Mouse (Mus musculus): Measurements from ENCODE around the gene Fam163a. TPM values are rescaled to one million over a fixed set of nuclear protein-coding genes. Genes with fewer than 3 reads are reported as not detected.
"Not testable (repeated sequence)": the region's sequence is repeated elsewhere in the genome, so short reads cannot be mapped to it uniquely, and the experiment has no call there.

The Fam163a gene
- 3.7 and 4.5 TPM in 2 replicates for polyA plus RNA-seq (2015; fragmentation: Nextera tagmentation; extraction: Ambion mirVana)

- H3K36me3 ChIP-seq (ENCODE audit: control insufficient read depth, insufficient read depth, low read length), result no peaks in the 10 kb centered on the region
- no peak within 1 kb of the TSS for H3K27ac ChIP-seq (ENCODE audit: low read depth, low read length)
- H3K4me1 ChIP-seq (ENCODE audit: control insufficient read depth, insufficient read depth, low read depth, low read length), result peaks cover 9% of the 10 kb centered on the region; the same call in 1 of the 2 replicates
- peak; percentile 81 for ATAC-seq
- peak within 1 kb of the TSS; percentile 70 for H3K9ac ChIP-seq (ENCODE audit: low read depth, low read length)
- H3K9me3 ChIP-seq (ENCODE audit: control insufficient read depth, low read length), result no peaks in the 10 kb centered on the region
- H3K4me2 ChIP-seq (ENCODE audit: low read length), result peak within 1 kb of the TSS; percentile 86
- WGBS, result under 1% methylated on average over 33 of the region's 44 CpGs
- peaks cover 20% of the 10 kb centered on the region for H3K27me3 ChIP-seq (replicated peaks; ENCODE audit: control insufficient read depth, insufficient read depth, low read length)
- H3K4me3 ChIP-seq (ENCODE audit: low read length), result peak within 1 kb of the TSS; percentile 50
Measured at GRCm38 (mm10) chr1:156204656-156205131, at the start of gene Fam163a. TSS of gene Fam163a (minus strand) at chr1:156205026.

DNA sequence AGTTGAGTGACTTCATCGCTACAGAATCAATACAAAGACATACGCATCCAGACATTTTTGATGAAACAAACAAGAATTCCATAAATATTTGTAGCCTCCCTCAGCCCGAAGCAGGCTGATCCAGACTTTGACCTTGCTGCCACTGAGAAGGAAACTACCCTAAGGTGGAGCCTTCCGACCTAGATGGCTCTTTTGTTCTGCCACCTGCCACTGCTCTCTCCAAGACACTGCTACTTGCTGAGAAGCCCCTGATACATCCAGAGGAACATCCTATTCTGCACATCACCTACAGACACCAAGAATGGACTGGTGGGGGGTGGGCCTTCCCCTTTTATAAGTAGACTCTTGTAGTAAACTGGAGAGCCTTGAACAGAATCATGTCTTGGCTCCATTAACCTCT, 46.3 kb upstream of the Fam163a start:
- H3K4me1 ChIP-seq (ENCODE audit: control insufficient read depth, insufficient read depth, low read depth, low read length); H3K4me3 ChIP-seq (ENCODE audit: low read length); H3K27ac ChIP-seq (ENCODE audit: low read depth, low read length); H3K4me2 ChIP-seq (ENCODE audit: low read length); H3K9ac ChIP-seq (ENCODE audit: low read depth, low read length); H3K9me3 ChIP-seq (ENCODE audit: control insufficient read depth, low read length); H3K36me3 ChIP-seq (ENCODE audit: control insufficient read depth, insufficient read depth, low read length); H3K27me3 ChIP-seq (replicated peaks; ENCODE audit: control insufficient read depth, insufficient read depth, low read length); ATAC-seq: not testable (repeated sequence)
- WGBS, result 90% methylated on average over 4 of the region's 4 CpGs

GRCm38 (mm10) chr1:156247893-156248292, 43.1 kb upstream of the Fam163a start:
- Histone ChIP-seq H3K36me3 (ENCODE audit: control insufficient read depth, insufficient read depth, low read length) (no peaks in the 10 kb centered on the region), H3K27me3 (replicated peaks; ENCODE audit: control insufficient read depth, insufficient read depth, low read length) (no peaks in the 10 kb centered on the region), H3K9ac (ENCODE audit: low read depth, low read length) (no peak overlapping the region), H3K9me3 (ENCODE audit: control insufficient read depth, low read length) (no peaks in the 10 kb centered on the region), H3K4me1 (ENCODE audit: control insufficient read depth, insufficient read depth, low read depth, low read length) (no peaks in the 10 kb centered on the region), H3K27ac (ENCODE audit: low read depth, low read length) (no peak overlapping the region), H3K4me2 (ENCODE audit: low read length) (no peak overlapping the region), H3K4me3 (ENCODE audit: low read length) (no peak overlapping the region)
- WGBS, result 83% methylated on average over 3 of the region's 3 CpGs
- ATAC-seq, result no peak

- H3K4me3 ChIP-seq (ENCODE audit: low read length), result no peak overlapping the region
- WGBS, result 7% methylated on average over 14 of the region's 14 CpGs
- 0 out of 2 replicates have a peak, but pooled peaks cover 2% of the 10 kb centered on the region for H3K4me1 ChIP-seq (ENCODE audit: control insufficient read depth, insufficient read depth, low read depth, low read length)
- no peak overlapping the region for H3K4me2 ChIP-seq (ENCODE audit: low read length)
- H3K9me3 ChIP-seq (ENCODE audit: control insufficient read depth, low read length), result no peaks in the 10 kb centered on the region
- no peaks in the 10 kb centered on the region for H3K36me3 ChIP-seq (ENCODE audit: control insufficient read depth, insufficient read depth, low read length)
- no peaks in the 10 kb centered on the region for H3K27me3 ChIP-seq (replicated peaks; ENCODE audit: control insufficient read depth, insufficient read depth, low read length)
- H3K27ac ChIP-seq (ENCODE audit: low read depth, low read length), result no peak overlapping the region
- peak; percentile 70; the same call in 1 of the 2 replicates for ATAC-seq
- H3K9ac ChIP-seq (ENCODE audit: low read depth, low read length), result no peak overlapping the region
Measured at GRCm38 (mm10) chr1:156241713-156242348, 37.0 kb upstream of the Fam163a start.

DNA sequence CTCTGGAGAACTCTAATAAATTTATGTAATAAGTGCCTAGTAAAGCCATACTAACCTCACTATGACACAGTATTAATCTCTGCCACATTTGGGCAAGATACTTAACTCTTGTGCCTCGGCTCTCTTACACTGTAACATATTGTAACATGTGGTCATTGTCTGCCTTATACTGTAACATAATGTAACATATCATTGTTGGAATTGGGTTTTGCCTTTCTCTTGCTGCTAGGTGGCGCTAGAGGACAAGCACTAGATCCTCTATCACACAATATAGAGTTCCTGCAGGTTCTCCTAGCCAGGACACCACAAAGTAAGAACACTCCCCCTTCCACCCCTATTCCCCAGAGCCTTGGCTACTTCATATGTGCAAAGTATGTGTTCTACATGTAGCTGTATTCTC, 36.2 kb upstream of the Fam163a start:
- Histone ChIP-seq H3K4me3 (ENCODE audit: low read length) (no peak overlapping the region), H3K4me1 (ENCODE audit: control insufficient read depth, insufficient read depth, low read depth, low read length) (0 out of 2 replicates have a peak, but pooled peaks cover 2% of the 10 kb centered on the region), H3K9me3 (ENCODE audit: control insufficient read depth, low read length) (no peaks in the 10 kb centered on the region), H3K27me3 (replicated peaks; ENCODE audit: control insufficient read depth, insufficient read depth, low read length) (no peaks in the 10 kb centered on the region), H3K27ac (ENCODE audit: low read depth, low read length) (no peak overlapping the region), H3K9ac (ENCODE audit: low read depth, low read length) (no peak overlapping the region), H3K4me2 (ENCODE audit: low read length) (no peak overlapping the region), H3K36me3 (ENCODE audit: control insufficient read depth, insufficient read depth, low read length) (no peaks in the 10 kb centered on the region)
- ATAC-seq, result peak; percentile 56
- 40% methylated on average over 2 of the region's 2 CpGs for WGBS

DNA sequence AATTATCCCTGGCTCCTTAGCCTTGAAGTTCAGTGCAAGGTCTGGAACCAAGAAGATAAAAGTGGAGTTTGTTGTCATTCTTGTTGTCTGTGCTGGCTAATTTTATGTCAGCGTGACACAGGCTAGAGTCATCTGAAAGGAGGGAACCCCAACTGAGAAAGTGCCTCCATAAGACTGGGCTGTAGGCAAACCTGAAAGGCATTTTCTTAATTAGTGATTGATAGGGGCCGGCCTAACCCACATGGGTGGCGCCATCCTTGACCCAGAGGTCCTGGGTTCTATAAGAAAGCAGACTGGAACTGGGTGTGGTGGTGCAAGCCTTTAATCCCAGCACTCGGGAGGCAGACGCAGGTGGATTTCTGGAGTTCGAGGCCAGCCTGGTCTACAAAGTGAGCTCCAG, 26.3 kb upstream of the Fam163a start:
- no peaks in the 10 kb centered on the region for H3K27me3 ChIP-seq (replicated peaks; ENCODE audit: control insufficient read depth, insufficient read depth, low read length)
- no peak for ATAC-seq
- H3K9ac ChIP-seq (ENCODE audit: low read depth, low read length), result no peak overlapping the region
- peaks cover 3% of the 10 kb centered on the region for H3K4me1 ChIP-seq (ENCODE audit: control insufficient read depth, insufficient read depth, low read depth, low read length)
- H3K36me3 ChIP-seq (ENCODE audit: control insufficient read depth, insufficient read depth, low read length), result no peaks in the 10 kb centered on the region
- H3K4me3 ChIP-seq (ENCODE audit: low read length), result no peak overlapping the region
- no peak overlapping the region; the same call in 1 of the 2 replicates for H3K27ac ChIP-seq (ENCODE audit: low read depth, low read length)
- WGBS, result 80% methylated on average over 6 of the region's 6 CpGs
- no peak overlapping the region for H3K4me2 ChIP-seq (ENCODE audit: low read length)
- H3K9me3 ChIP-seq (ENCODE audit: control insufficient read depth, low read length), result no peaks in the 10 kb centered on the region

GRCm38 (mm10) chr1:156230339-156231089, 25.7 kb upstream of the Fam163a start:
- peak overlapping the region; percentile 23 for H3K4me2 ChIP-seq (ENCODE audit: low read length)
- no peak overlapping the region for H3K9ac ChIP-seq (ENCODE audit: low read depth, low read length)
- no peaks in the 10 kb centered on the region for H3K9me3 ChIP-seq (ENCODE audit: control insufficient read depth, low read length)
- H3K27ac ChIP-seq (ENCODE audit: low read depth, low read length), result no peak overlapping the region; the same call in 1 of the 2 replicates
- no peak overlapping the region for H3K4me3 ChIP-seq (ENCODE audit: low read length)
- no peaks in the 10 kb centered on the region for H3K36me3 ChIP-seq (ENCODE audit: control insufficient read depth, insufficient read depth, low read length)
- no peaks in the 10 kb centered on the region for H3K27me3 ChIP-seq (replicated peaks; ENCODE audit: control insufficient read depth, insufficient read depth, low read length)
- ATAC-seq, result peak; percentile 70
- WGBS, result 41% methylated on average over 9 of the region's 9 CpGs
- H3K4me1 ChIP-seq (ENCODE audit: control insufficient read depth, insufficient read depth, low read depth, low read length), result peaks cover 3% of the 10 kb centered on the region

- no peak overlapping the region for H3K4me3 ChIP-seq (ENCODE audit: low read length)
- H3K4me1 ChIP-seq (ENCODE audit: control insufficient read depth, insufficient read depth, low read depth, low read length), result peaks cover 3% of the 10 kb centered on the region
- H3K27ac ChIP-seq (ENCODE audit: low read depth, low read length), result no peak overlapping the region
- H3K9ac ChIP-seq (ENCODE audit: low read depth, low read length), result no peak overlapping the region
- peak; percentile 27; the same call in 1 of the 2 replicates for ATAC-seq
- no peaks in the 10 kb centered on the region for H3K36me3 ChIP-seq (ENCODE audit: control insufficient read depth, insufficient read depth, low read length)
- H3K4me2 ChIP-seq (ENCODE audit: low read length), result no peak overlapping the region
- H3K27me3 ChIP-seq (replicated peaks; ENCODE audit: control insufficient read depth, insufficient read depth, low read length), result no peaks in the 10 kb centered on the region
- 20% methylated on average over 7 of the region's 7 CpGs for WGBS
- no peaks in the 10 kb centered on the region for H3K9me3 ChIP-seq (ENCODE audit: control insufficient read depth, low read length)
Measured at GRCm38 (mm10) chr1:156229448-156229847, 24.6 kb upstream of the Fam163a start.

DNA sequence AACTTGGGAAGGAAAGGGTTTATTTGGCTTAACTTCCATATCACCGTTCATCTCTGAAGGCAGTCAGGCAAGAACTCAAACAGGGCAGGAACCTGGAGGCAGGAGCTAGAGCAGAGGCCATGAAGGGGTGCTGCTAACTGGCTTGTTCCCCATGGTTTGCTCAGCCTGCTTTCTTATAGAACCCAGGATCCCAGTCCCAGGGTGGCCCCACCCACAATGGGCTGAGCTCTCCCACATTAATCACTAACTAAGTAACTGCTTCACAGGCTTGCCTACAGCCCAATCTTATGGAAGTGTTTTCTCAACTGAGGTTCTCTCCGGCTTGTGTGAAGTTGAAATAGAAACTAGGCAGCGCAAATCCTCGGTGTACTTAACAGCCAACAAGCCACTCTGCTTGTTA, 23.9 kb upstream of the Fam163a start:
- no peak overlapping the region for H3K9ac ChIP-seq (ENCODE audit: low read depth, low read length)
- H3K27ac ChIP-seq (ENCODE audit: low read depth, low read length), result no peak overlapping the region
- H3K4me1 ChIP-seq (ENCODE audit: control insufficient read depth, insufficient read depth, low read depth, low read length), result peaks cover 3% of the 10 kb centered on the region
- ATAC-seq, result no peak
- H3K4me3 ChIP-seq (ENCODE audit: low read length), result no peak overlapping the region
- no peak overlapping the region for H3K4me2 ChIP-seq (ENCODE audit: low read length)
- no peaks in the 10 kb centered on the region for H3K36me3 ChIP-seq (ENCODE audit: control insufficient read depth, insufficient read depth, low read length)
- WGBS, result 77% methylated on average over 4 of the region's 4 CpGs
- no peaks in the 10 kb centered on the region for H3K9me3 ChIP-seq (ENCODE audit: control insufficient read depth, low read length)
- no peaks in the 10 kb centered on the region for H3K27me3 ChIP-seq (replicated peaks; ENCODE audit: control insufficient read depth, insufficient read depth, low read length)

All from hindbrain, embryonic 16.5 days (tissue).